Mouse (Mus musculus) hindbrain, embryonic 12.5 days (tissue): ENCODE results near the gene Map1a. TPM values are rescaled to one million over a fixed set of nuclear protein-coding genes. Genes with fewer than 3 reads are reported as not detected.

Experiments used
- polyA plus RNA-seq: library from polyadenylated mRNA; unstranded; fragments of >200 nt; fragmentation: Nextera tagmentation; extraction: Ambion mirVana; gene quantifications from 2 replicates; pipeline ENCODE4 v1.2.1, GENCODE M21; 2016

Map1a gene
- polyA plus RNA-seq, 1 experiment from 2014 or later, result 10.4 TPM

Other genes starting within 250 kb of the Map1a start
- not detected in 2 replicates for gene Tgm5, start 203.8 kb upstream of the Map1a start, polyA plus RNA-seq
- not detected in 2 replicates for gene Tgm7, start 179.8 kb upstream of the Map1a start, polyA plus RNA-seq
- 29.2 and 29.6 TPM in 2 replicates for gene Adal, start 149.2 kb upstream of the Map1a start, polyA plus RNA-seq
- 22.3 and 24.7 TPM in 2 replicates for gene Lcmt2, start 148.9 kb upstream of the Map1a start, polyA plus RNA-seq
- gene Tubgcp4, start 118.9 kb upstream of the Map1a start, polyA plus RNA-seq, result 70.0 and 74.5 TPM in 2 replicates
- 11.5 and 13.6 TPM in 2 replicates for gene Zscan29, start 118.5 kb upstream of the Map1a start, polyA plus RNA-seq
- gene Trp53bp1, start 18.2 kb upstream of the Map1a start, polyA plus RNA-seq, result 207 and 211 TPM in 2 replicates
- 15.4 and 15.6 TPM in 2 replicates for gene Ppip5k1, start 65.8 kb downstream of the Map1a start, polyA plus RNA-seq
- gene Ckmt1, start 68.1 kb downstream of the Map1a start, polyA plus RNA-seq, result 15.4 and 19.5 TPM in 2 replicates
- gene Strc, start 97.6 kb downstream of the Map1a start, polyA plus RNA-seq, result not detected in 2 replicates
- 547 and 563 TPM in 2 replicates for gene Pdia3, start 124.2 kb downstream of the Map1a start, polyA plus RNA-seq
- gene Catsper2, start 124.2 kb downstream of the Map1a start, polyA plus RNA-seq, result 3.2 and 4.1 TPM in 2 replicates
- 3.3 and 5.7 TPM in 2 replicates for gene Ell3, start 154.7 kb downstream of the Map1a start, polyA plus RNA-seq
- 455 and 463 TPM in 2 replicates for gene Serf2, start 159.6 kb downstream of the Map1a start, polyA plus RNA-seq
- gene Hypk, start 163.7 kb downstream of the Map1a start, polyA plus RNA-seq, result 115 TPM in 2 replicates
- gene Serinc4, start 167.2 kb downstream of the Map1a start, polyA plus RNA-seq, result 0.85 and 0.94 TPM in 2 replicates
- 72.4 and 75.7 TPM in 2 replicates for gene Mfap1b, start 184.5 kb downstream of the Map1a start, polyA plus RNA-seq
- 32.9 and 33.1 TPM in 2 replicates for gene Mfap1a, start 217.1 kb downstream of the Map1a start, polyA plus RNA-seq
- gene Wdr76, start 217.1 kb downstream of the Map1a start, polyA plus RNA-seq, result 7.0 and 7.6 TPM in 2 replicates